23 mouse cellular contexts compared by ENCODE assay signal in genomic region chr5:51922494-51922893, GRCm38 (mm10).
"Had no signal": no experiment of that assay in that cellular context is flagged by ENCODE, and none has a peak within 500 bp of the region (broad histone marks: within the 10 kb centered on the region; RNA-seq: fewer than 3 reads in every experiment).

No protein-coding gene starts in this region.

- H3K4me2 ChIP-seq: kidney, embryonic 15.5 days; limb, embryonic 13.5 days; liver, embryonic 12.5 days; liver, embryonic 15.5 days; lung, embryonic 15.5 days; midbrain, embryonic 15.5 days; neural tube, embryonic 12.5 days had no signal

- H3K9ac ChIP-seq: kidney, embryonic 15.5 days; limb, embryonic 13.5 days; liver, embryonic 12.5 days; liver, embryonic 15.5 days; lung, embryonic 15.5 days; midbrain, embryonic 15.5 days; neural tube, embryonic 12.5 days had no signal

- H3K27ac ChIP-seq: kidney, embryonic 15.5 days; layer of hippocampus, adult 2 months; limb, embryonic 10.5 days; limb, embryonic 13.5 days; liver, embryonic 12.5 days; liver, embryonic 15.5 days; lung, embryonic 15.5 days; midbrain, embryonic 10.5 days; midbrain, embryonic 15.5 days; neural tube, embryonic 12.5 days had no signal

- H3K4me1 ChIP-seq: kidney, embryonic 15.5 days; limb, embryonic 13.5 days; liver, embryonic 12.5 days; liver, embryonic 15.5 days; lung, embryonic 15.5 days; megakaryocyte, embryonic 14.5 days; midbrain, embryonic 15.5 days; neural tube, embryonic 12.5 days had no signal

- DNase-seq: kidney, adult 8-10 months; kidney, postnatal 14 days; layer of hippocampus, adult 9-11 months; liver; lung, adult 18-20 months; lung, postnatal 10 days; lung, postnatal 36 days; retina, postnatal 1 day; right cerebral cortex, postnatal 25 days; spleen, adult 18-20 months; thymus, adult 18-20 months; thymus, postnatal 36 days had no signal

- H3K36me3 ChIP-seq: kidney, embryonic 15.5 days; limb, embryonic 10.5 days; limb, embryonic 13.5 days; liver, embryonic 12.5 days; liver, embryonic 15.5 days; lung, embryonic 15.5 days; midbrain, embryonic 10.5 days; midbrain, embryonic 15.5 days; neural tube, embryonic 12.5 days had no signal

- ATAC-seq: liver, embryonic 12.5 days; midbrain, embryonic 15.5 days had no signal

- H3K27me3 ChIP-seq: kidney, embryonic 15.5 days; limb, embryonic 13.5 days; liver, embryonic 12.5 days; liver, embryonic 15.5 days; lung, embryonic 15.5 days; megakaryocyte, embryonic 14.5 days; midbrain, embryonic 15.5 days; neural tube, embryonic 12.5 days had no signal

- H3K9me3 ChIP-seq: kidney, embryonic 15.5 days; limb, embryonic 10.5 days; limb, embryonic 13.5 days; liver, embryonic 12.5 days; liver, embryonic 15.5 days; lung, embryonic 15.5 days; midbrain, embryonic 10.5 days; midbrain, embryonic 15.5 days; neural tube, embryonic 12.5 days had no signal

- H3K4me3 ChIP-seq: kidney, embryonic 15.5 days; layer of hippocampus, adult 2 months; limb, embryonic 10.5 days; limb, embryonic 13.5 days; liver, embryonic 12.5 days; liver, embryonic 15.5 days; lung, embryonic 15.5 days; megakaryocyte, embryonic 14.5 days; midbrain, embryonic 10.5 days; midbrain, embryonic 15.5 days; neural tube, embryonic 12.5 days had no signal
